Mouse (Mus musculus): ENCODE measurements around the gene Fam83d. TPM values are rescaled to one million over a fixed set of nuclear protein-coding genes. Genes with fewer than 3 reads are reported as not detected.
"Not testable (repeated sequence)": the region's sequence is repeated elsewhere in the genome, so short reads cannot be mapped to it uniquely, and the experiment has no call there.

The Fam83d gene
- polyA plus RNA-seq, 1 experiment from 2014 or later = 47.5 TPM

GRCm38 (mm10) chr2:158732521-158732920 is 35.4 kb upstream of the Fam83d start:
- H3K9ac ChIP-seq = no peak overlapping the region
- 82% methylated on average over 9 of the region's 9 CpGs for WGBS
- ATAC-seq (ENCODE audit: insufficient number of reproducible peaks, insufficient read depth, low FRiP score, low TSS enrichment, low read depth) = no peak
- no peak overlapping the region for H3K27ac ChIP-seq
- peaks cover 5% of the 10 kb centered on the region; the same call in 1 of the 2 replicates for H3K4me1 ChIP-seq
- H3K4me2 ChIP-seq = no peak overlapping the region
- H3K9me3 ChIP-seq = no peaks in the 10 kb centered on the region
- no peaks in the 10 kb centered on the region for H3K27me3 ChIP-seq
- H3K4me3 ChIP-seq = no peak overlapping the region
- no peaks in the 10 kb centered on the region for H3K36me3 ChIP-seq

GRCm38 (mm10) chr2:158733136-158733535 is 34.8 kb upstream of the Fam83d start:
- H3K27ac ChIP-seq = no peak overlapping the region
- 70% methylated on average over 4 of the region's 4 CpGs for WGBS
- ATAC-seq (ENCODE audit: insufficient number of reproducible peaks, insufficient read depth, low FRiP score, low TSS enrichment, low read depth) = no peak

GRCm38 (mm10) chr2:158733914-158734313 is 34.0 kb upstream of the Fam83d start:
- no peak overlapping the region for H3K9ac ChIP-seq
- peaks cover 5% of the 10 kb centered on the region; the same call in 1 of the 2 replicates for H3K4me1 ChIP-seq
- H3K4me2 ChIP-seq = no peak overlapping the region
- no peak for ATAC-seq (ENCODE audit: insufficient number of reproducible peaks, insufficient read depth, low FRiP score, low TSS enrichment, low read depth)
- H3K27me3 ChIP-seq = no peaks in the 10 kb centered on the region
- H3K9me3 ChIP-seq = no peaks in the 10 kb centered on the region
- H3K4me3 ChIP-seq = no peak overlapping the region
- H3K27ac ChIP-seq = no peak overlapping the region
- H3K36me3 ChIP-seq = no peaks in the 10 kb centered on the region
- 90% methylated on average over 6 of the region's 6 CpGs for WGBS

More at GRCm38 (mm10) chr2:158733136-158733535, 34.8 kb upstream of the Fam83d start:
- H3K9ac ChIP-seq = no peak overlapping the region
- H3K36me3 ChIP-seq = no peaks in the 10 kb centered on the region
- H3K27me3 ChIP-seq = no peaks in the 10 kb centered on the region
- H3K4me2 ChIP-seq = no peak overlapping the region
- no peak overlapping the region for H3K4me3 ChIP-seq
- H3K9me3 ChIP-seq = no peaks in the 10 kb centered on the region
- H3K4me1 ChIP-seq = peaks cover 5% of the 10 kb centered on the region; the same call in 1 of the 2 replicates

GRCm38 (mm10) chr2:158734500-158735152 is 33.3 kb upstream of the Fam83d start:
- Histone ChIP-seq H3K4me3 (no peak overlapping the region), H3K4me1 (peaks cover 5% of the 10 kb centered on the region; the same call in 1 of the 2 replicates), H3K27me3 (no peaks in the 10 kb centered on the region), H3K36me3 (no peaks in the 10 kb centered on the region), H3K27ac (no peak overlapping the region), H3K4me2 (no peak overlapping the region), H3K9ac (no peak overlapping the region), H3K9me3 (no peaks in the 10 kb centered on the region)
- WGBS = 80% methylated on average over 7 of the region's 7 CpGs
- no peak for ATAC-seq (ENCODE audit: insufficient number of reproducible peaks, insufficient read depth, low FRiP score, low TSS enrichment, low read depth)

- H3K27ac ChIP-seq = no peak overlapping the region
- H3K4me3 ChIP-seq = no peak overlapping the region
- H3K9me3 ChIP-seq = no peaks in the 10 kb centered on the region
- H3K4me1 ChIP-seq = peaks cover 5% of the 10 kb centered on the region; the same call in 1 of the 2 replicates
- no peaks in the 10 kb centered on the region for H3K36me3 ChIP-seq
- no peak overlapping the region for H3K9ac ChIP-seq
- no peak overlapping the region for H3K4me2 ChIP-seq
- 82% methylated on average over 8 of the region's 8 CpGs for WGBS
- ATAC-seq (ENCODE audit: insufficient number of reproducible peaks, insufficient read depth, low FRiP score, low TSS enrichment, low read depth) = no peak
- no peaks in the 10 kb centered on the region for H3K27me3 ChIP-seq
Measured at GRCm38 (mm10) chr2:158735340-158735739, 32.6 kb upstream of the Fam83d start.

- not testable (repeated sequence) for H3K4me2 ChIP-seq; H3K4me1 ChIP-seq; H3K4me3 ChIP-seq; H3K9ac ChIP-seq; H3K36me3 ChIP-seq; ATAC-seq (ENCODE audit: insufficient number of reproducible peaks, insufficient read depth, low FRiP score, low TSS enrichment, low read depth); H3K27me3 ChIP-seq; H3K9me3 ChIP-seq; H3K27ac ChIP-seq
- 82% methylated on average over 4 of the region's 4 CpGs for WGBS
Measured at GRCm38 (mm10) chr2:158736247-158736646, 31.6 kb upstream of the Fam83d start.

- no peaks in the 10 kb centered on the region for H3K27me3 ChIP-seq
- H3K36me3 ChIP-seq = no peaks in the 10 kb centered on the region
- H3K9ac ChIP-seq = no peak overlapping the region
- H3K4me1 ChIP-seq = peaks cover 5% of the 10 kb centered on the region; the same call in 1 of the 2 replicates
- no peak for ATAC-seq (ENCODE audit: insufficient number of reproducible peaks, insufficient read depth, low FRiP score, low TSS enrichment, low read depth)
- no peak overlapping the region for H3K27ac ChIP-seq
- whole genome bisulfite sequencing = 85% methylated on average over 11 of the region's 11 CpGs
- H3K9me3 ChIP-seq = peaks cover 4% of the 10 kb centered on the region; the same call in 1 of the 2 replicates
- H3K4me3 ChIP-seq = no peak overlapping the region
- H3K4me2 ChIP-seq = no peak overlapping the region
Measured at GRCm38 (mm10) chr2:158738591-158738990, 29.3 kb upstream of the Fam83d start.

GRCm38 (mm10) chr2:158739113-158739512 is 28.8 kb upstream of the Fam83d start:
- Histone ChIP-seq H3K27ac (no peak overlapping the region), H3K36me3 (no peaks in the 10 kb centered on the region), H3K9me3 (peaks cover 4% of the 10 kb centered on the region; the same call in 1 of the 2 replicates), H3K4me1 (peaks cover 5% of the 10 kb centered on the region; the same call in 1 of the 2 replicates), H3K9ac (no peak overlapping the region), H3K27me3 (no peaks in the 10 kb centered on the region), H3K4me3 (no peak overlapping the region), H3K4me2 (no peak overlapping the region)
- 85% methylated on average over 3 of the region's 3 CpGs for WGBS
- no peak for ATAC-seq (ENCODE audit: insufficient number of reproducible peaks, insufficient read depth, low FRiP score, low TSS enrichment, low read depth)

- Histone ChIP-seq H3K27me3 (no peaks in the 10 kb centered on the region), H3K4me2 (no peak overlapping the region), H3K36me3 (no peaks in the 10 kb centered on the region), H3K4me1 (no peaks in the 10 kb centered on the region), H3K9me3 (peaks cover 4% of the 10 kb centered on the region; the same call in 1 of the 2 replicates), H3K27ac (no peak overlapping the region), H3K4me3 (no peak overlapping the region), H3K9ac (no peak overlapping the region)
- 41% methylated on average over 9 of the region's 9 CpGs for WGBS
- no peak for ATAC-seq (ENCODE audit: insufficient number of reproducible peaks, insufficient read depth, low FRiP score, low TSS enrichment, low read depth)
Measured at GRCm38 (mm10) chr2:158741011-158741501, 26.8 kb upstream of the Fam83d start.

- 80% methylated on average over 5 of the region's 5 CpGs for WGBS
- no peaks in the 10 kb centered on the region for H3K27me3 ChIP-seq
- ATAC-seq (ENCODE audit: insufficient number of reproducible peaks, insufficient read depth, low FRiP score, low TSS enrichment, low read depth) = no peak
Measured at GRCm38 (mm10) chr2:158742431-158742830, 25.5 kb upstream of the Fam83d start.

GRCm38 (mm10) chr2:158743518-158744141 is 24.3 kb upstream of the Fam83d start:
- peaks cover 4% of the 10 kb centered on the region; the same call in 1 of the 2 replicates for H3K9me3 ChIP-seq
- no peak overlapping the region for H3K4me2 ChIP-seq
- WGBS = 90% methylated on average over 11 of the region's 11 CpGs
- no peak overlapping the region for H3K27ac ChIP-seq
- H3K4me1 ChIP-seq = no peaks in the 10 kb centered on the region
- no peak overlapping the region for H3K4me3 ChIP-seq
- ATAC-seq (ENCODE audit: insufficient number of reproducible peaks, insufficient read depth, low FRiP score, low TSS enrichment, low read depth) = no peak
- no peaks in the 10 kb centered on the region for H3K27me3 ChIP-seq
- no peaks in the 10 kb centered on the region for H3K36me3 ChIP-seq
- H3K9ac ChIP-seq = no peak overlapping the region

More at GRCm38 (mm10) chr2:158742431-158742830, 25.5 kb upstream of the Fam83d start:
- Histone ChIP-seq H3K9me3 (peaks cover 4% of the 10 kb centered on the region; the same call in 1 of the 2 replicates), H3K4me3 (no peak overlapping the region), H3K36me3 (no peaks in the 10 kb centered on the region), H3K9ac (no peak overlapping the region), H3K4me2 (no peak overlapping the region), H3K4me1 (no peaks in the 10 kb centered on the region), H3K27ac (no peak overlapping the region)

- no peak for ATAC-seq (ENCODE audit: insufficient number of reproducible peaks, insufficient read depth, low FRiP score, low TSS enrichment, low read depth)
- Histone ChIP-seq H3K4me2 (no peak overlapping the region), H3K36me3 (no peaks in the 10 kb centered on the region), H3K27me3 (no peaks in the 10 kb centered on the region), H3K27ac (no peak overlapping the region), H3K9me3 (peaks cover 4% of the 10 kb centered on the region; the same call in 1 of the 2 replicates), H3K9ac (no peak overlapping the region), H3K4me3 (no peak overlapping the region), H3K4me1 (no peaks in the 10 kb centered on the region)
- 22% methylated on average over 2 of the region's 2 CpGs for WGBS
Measured at GRCm38 (mm10) chr2:158745049-158745482, 22.8 kb upstream of the Fam83d start.

All from embryonic facial prominence, embryonic 13.5 days (tissue).